Mouse (Mus musculus) forebrain, postnatal 0 days (tissue): ENCODE measurements around the gene Dchs1. TPM values are rescaled to one million over a fixed set of nuclear protein-coding genes. Genes with fewer than 3 reads are reported as not detected.
"Not testable (repeated sequence)": the region's sequence is repeated elsewhere in the genome, so short reads cannot be mapped to it uniquely, and the experiment has no call there.

Experiments
- ATAC-seq: fragments of 200-750 bp; cut with Nextera tagmentation; 2 replicates; pipeline ENCODE4 v1.8.0; 2017; ENCODE audit warnings: mild to moderate bottlenecking, moderate library complexity
- DNase-seq: peaks from one replicate; pipeline ENCODE4 v3.0.0-alpha.2; 2015
- H3K27ac ChIP-seq: fragments of 300-500 bp; sonication (generic); 2 replicates; pipeline ENCODE4 v1.5.1; 2014; ENCODE audit warnings: low read depth, mild to moderate bottlenecking, antibody characterized with exemption, low read length, moderate library complexity, mixed read lengths
- H3K27me3 ChIP-seq: fragments of 300-500 bp; sonication (generic); 2 replicates; pipeline ENCODE4 v1.6.1; 2014; ENCODE audit warnings: mild to moderate bottlenecking, low read length, mixed read lengths; ENCODE audit not compliant: insufficient read depth
- H3K36me3 ChIP-seq: fragments of 300-500 bp; sonication (generic); 2 replicates; pipeline ENCODE4 v1.6.1; 2014; ENCODE audit warnings: mild to moderate bottlenecking, moderate library complexity; ENCODE audit not compliant: insufficient read depth
- H3K4me1 ChIP-seq: fragments of 300-500 bp; sonication (generic); 2 replicates; pipeline ENCODE4 v1.6.1; 2014; ENCODE audit warnings: antibody characterized with exemption; ENCODE audit not compliant: insufficient read depth
- H3K4me2 ChIP-seq: fragments of 300-500 bp; sonication (generic); 2 replicates; pipeline ENCODE4 v1.6.1; 2014; ENCODE audit warnings: low read depth, mild to moderate bottlenecking, moderate library complexity
- H3K4me3 ChIP-seq: fragments of 300-500 bp; sonication (generic); 2 replicates; pipeline ENCODE4 v1.5.1; 2014; ENCODE audit warnings: low read depth, low read length, mixed read lengths
- H3K9ac ChIP-seq: fragments of 300-500 bp; sonication (generic); 2 replicates; pipeline ENCODE4 v1.6.1; 2014; ENCODE audit warnings: mild to moderate bottlenecking
- H3K9me3 ChIP-seq: fragments of 300-500 bp; sonication (generic); 2 replicates; pipeline ENCODE4 v1.6.1; 2016; ENCODE audit warnings: low read length
- CTCF ChIP-seq: sonication (generic); IDR thresholded peaks from 2 replicates; pipeline ENCODE4 v1.5.1; 2016; ENCODE audit warnings: antibody characterized with exemption, control low read depth, low read depth
- WGBS: fragments of 180-500 bp; shearing (Covaris S2); extraction: QIAGEN DNeasy Blood & Tissue Kit; methylation state at CpG from one replicate; pipeline ENCODE4 v1.1.7; 2014; 5-methylcytosine and 5-hydroxymethylcytosine counted together
- polyA plus RNA-seq: library from polyadenylated mRNA; unstranded; fragments of >200 nt; fragmentation: Nextera tagmentation; extraction: Ambion mirVana; gene quantifications from 2 replicates; pipeline ENCODE4 v1.2.1, GENCODE M21; 2015
- total RNA-seq: library from RNA; depleted of rRNA; stranded (reverse); fragments of >200 nt; gene quantifications from 2 replicates; pipeline ENCODE4 v1.2.3, GENCODE M21; 2014

Gene Dchs1
- total and polyA plus RNA-seq, 2 experiments from 2014 or later = 8.0 to 98.7 TPM

GRCm38 (mm10) chr7:105761813-105762484 lies 25.5 kb downstream of the Dchs1 start:
- TF ChIP-seq CTCF = no peak
- Histone ChIP-seq H3K36me3 (peaks cover 85% of the 10 kb centered on the region), H3K9ac (no peak overlapping the region), H3K4me1 (no peaks in the 10 kb centered on the region), H3K4me2 (no peak overlapping the region), H3K27ac (peak overlapping the region; percentile 45; the same call in 1 of the 2 replicates), H3K27me3 (no peaks in the 10 kb centered on the region), H3K4me3 (no peak overlapping the region), H3K9me3 (no peaks in the 10 kb centered on the region)
- ATAC-seq (peak; percentile 17), DNase-seq (no peak)
- 36% methylated on average over 51 of the region's 51 CpGs for WGBS

- Histone ChIP-seq H3K27me3 (no peaks in the 10 kb centered on the region), H3K4me2 (no peak overlapping the region), H3K36me3 (peaks cover 72% of the 10 kb centered on the region), H3K4me3 (no peak overlapping the region), H3K4me1 (0 out of 2 replicates have a peak, but pooled peaks cover 3% of the 10 kb centered on the region), H3K9me3 (no peaks in the 10 kb centered on the region), H3K27ac (no peak overlapping the region), H3K9ac (no peak overlapping the region)
- no peak for ATAC-seq
- 94% methylated on average over 10 of the region's 10 CpGs for WGBS
- no peak for TF ChIP-seq CTCF
- no peak for DNase-seq
Observed at GRCm38 (mm10) chr7:105753281-105753680, 34.2 kb downstream of the Dchs1 start.

GRCm38 (mm10) chr7:105752716-105753115 lies 34.7 kb downstream of the Dchs1 start:
- Histone ChIP-seq H3K4me3 (no peak overlapping the region), H3K9me3 (no peaks in the 10 kb centered on the region), H3K4me1 (0 out of 2 replicates have a peak, but pooled peaks cover 3% of the 10 kb centered on the region), H3K27me3 (no peaks in the 10 kb centered on the region), H3K36me3 (peaks cover 66% of the 10 kb centered on the region), H3K27ac (no peak overlapping the region), H3K9ac (no peak overlapping the region), H3K4me2 (no peak overlapping the region)
- DNase-seq (no peak), ATAC-seq (peak; percentile 10; the same call in 1 of the 2 replicates)
- TF ChIP-seq CTCF = no peak
- 90% methylated on average over 2 of the region's 2 CpGs for WGBS

GRCm38 (mm10) chr7:105751491-105752433 lies 35.7 kb downstream of the Dchs1 start, which contains the start of gene Tpp1:
Gene Tpp1, minus strand, starts transcription at chr7:105752235.
- peak; percentile 97 for ATAC-seq

GRCm38 (mm10) chr7:105747776-105748175 lies 39.7 kb downstream of the Dchs1 start:
- 75% methylated on average over 2 of the region's 2 CpGs for WGBS
- ATAC-seq = no peak
- 0 out of 2 replicates have a peak, but pooled peaks cover 3% of the 10 kb centered on the region for H3K4me1 ChIP-seq
- DNase-seq = no peak
- peaks cover 25% of the 10 kb centered on the region for H3K36me3 ChIP-seq
- no peaks in the 10 kb centered on the region for H3K27me3 ChIP-seq
- H3K4me2 ChIP-seq = no peak overlapping the region
- TF ChIP-seq CTCF = no peak
- H3K9ac ChIP-seq = no peak overlapping the region
- H3K4me3 ChIP-seq = no peak overlapping the region
- no peaks in the 10 kb centered on the region for H3K9me3 ChIP-seq
- H3K27ac ChIP-seq = no peak overlapping the region

More at GRCm38 (mm10) chr7:105751491-105752433, 35.7 kb downstream of the Dchs1 start, which contains the start of gene Tpp1:
- Histone ChIP-seq H3K4me1 (0 out of 2 replicates have a peak, but pooled peaks cover 3% of the 10 kb centered on the region), H3K27ac (peak within 1 kb of the TSS; percentile 69), H3K4me3 (peak within 1 kb of the TSS; percentile 39), H3K4me2 (peak within 1 kb of the TSS; percentile 62), H3K27me3 (no peaks in the 10 kb centered on the region), H3K9ac (peak within 1 kb of the TSS; percentile 53), H3K36me3 (peaks cover 61% of the 10 kb centered on the region), H3K9me3 (no peaks in the 10 kb centered on the region)
- peak; percentile 93 for DNase-seq
- WGBS = 20% methylated on average over 20 of the region's 20 CpGs
- TF ChIP-seq CTCF = no peak

GRCm38 (mm10) chr7:105743926-105744590 lies 43.4 kb downstream of the Dchs1 start, which contains the start of gene Taf10:
Gene Taf10, minus strand, starts transcription at chr7:105744361.
- peak within 1 kb of the TSS; percentile 88 for H3K4me3 ChIP-seq
- no peaks in the 10 kb centered on the region for H3K27me3 ChIP-seq
- H3K4me2 ChIP-seq = peak within 1 kb of the TSS; percentile 93
- H3K27ac ChIP-seq = peak within 1 kb of the TSS; percentile 76
- DNase-seq = peak; percentile 91
- peak; percentile 99 for ATAC-seq
- H3K9ac ChIP-seq = peak within 1 kb of the TSS; percentile 85
- H3K36me3 ChIP-seq = peaks cover 43% of the 10 kb centered on the region
- H3K4me1 ChIP-seq = no peaks in the 10 kb centered on the region
- 3% methylated on average over 67 of the region's 67 CpGs for WGBS
- TF ChIP-seq CTCF = peak; percentile 53
- H3K9me3 ChIP-seq = no peaks in the 10 kb centered on the region

GRCm38 (mm10) chr7:105743246-105743925 lies 44.1 kb downstream of the Dchs1 start:
- peak overlapping the region; percentile 93 for H3K4me2 ChIP-seq
- 36% methylated on average over 20 of the region's 20 CpGs for WGBS
- peaks cover 40% of the 10 kb centered on the region for H3K36me3 ChIP-seq
- H3K27me3 ChIP-seq, H3K4me1 ChIP-seq, DNase-seq, H3K9me3 ChIP-seq, ATAC-seq: not testable (repeated sequence)
- peak overlapping the region; percentile 85 for H3K9ac ChIP-seq
- H3K4me3 ChIP-seq = peak overlapping the region; percentile 88
- H3K27ac ChIP-seq = peak overlapping the region; percentile 76

- H3K36me3 ChIP-seq = peaks cover 40% of the 10 kb centered on the region
- H3K9ac ChIP-seq, H3K4me2 ChIP-seq, ATAC-seq, H3K27ac ChIP-seq, H3K27me3 ChIP-seq, DNase-seq, H3K9me3 ChIP-seq, H3K4me1 ChIP-seq, H3K4me3 ChIP-seq: not testable (repeated sequence)
- 90% methylated on average over 7 of the region's 7 CpGs for WGBS
Observed at GRCm38 (mm10) chr7:105742539-105743215, 44.8 kb downstream of the Dchs1 start.
